Mouse (Mus musculus): ENCODE measurements around the gene Nit1.

Nit1 gene

GRCm38 (mm10) chr1:171345225-171346094 is at the start of gene Nit1, which contains the start of gene Pfdn2:
Gene Nit1 (minus strand): TSS chr1:171345646.
Gene Pfdn2 (plus strand): TSS chr1:171345670.
- DNase-seq (ENCODE audit: low spot score in 2 of 2), result peak; percentile 88 to 94

- DNase-seq (ENCODE audit: low spot score in 2 of 2), result peak; percentile 72 to 82
Measured at GRCm38 (mm10) chr1:171390101-171390500, 44.7 kb upstream of the Nit1 start.

- DNase-seq (ENCODE audit: low spot score in 2 of 2), result peak; percentile 80 to 84
Measured at GRCm38 (mm10) chr1:171388376-171389102, 43.1 kb upstream of the Nit1 start, which contains the start of gene Arhgap30. Gene Arhgap30 (plus strand): TSS chr1:171388954.

- peak in 1 of 2 experiments; percentile 67 for DNase-seq (ENCODE audit: low spot score in 2 of 2)
Measured at GRCm38 (mm10) chr1:171387099-171387498, 41.7 kb upstream of the Nit1 start.

GRCm38 (mm10) chr1:171385171-171385570 is 39.7 kb upstream of the Nit1 start:
- peak in 1 of 2 experiments; percentile 65 for DNase-seq (ENCODE audit: low spot score in 2 of 2)

- peak in 1 of 2 experiments; percentile 62 for DNase-seq (ENCODE audit: low spot score in 2 of 2)
Measured at GRCm38 (mm10) chr1:171384361-171384760, 38.9 kb upstream of the Nit1 start.

DNA sequence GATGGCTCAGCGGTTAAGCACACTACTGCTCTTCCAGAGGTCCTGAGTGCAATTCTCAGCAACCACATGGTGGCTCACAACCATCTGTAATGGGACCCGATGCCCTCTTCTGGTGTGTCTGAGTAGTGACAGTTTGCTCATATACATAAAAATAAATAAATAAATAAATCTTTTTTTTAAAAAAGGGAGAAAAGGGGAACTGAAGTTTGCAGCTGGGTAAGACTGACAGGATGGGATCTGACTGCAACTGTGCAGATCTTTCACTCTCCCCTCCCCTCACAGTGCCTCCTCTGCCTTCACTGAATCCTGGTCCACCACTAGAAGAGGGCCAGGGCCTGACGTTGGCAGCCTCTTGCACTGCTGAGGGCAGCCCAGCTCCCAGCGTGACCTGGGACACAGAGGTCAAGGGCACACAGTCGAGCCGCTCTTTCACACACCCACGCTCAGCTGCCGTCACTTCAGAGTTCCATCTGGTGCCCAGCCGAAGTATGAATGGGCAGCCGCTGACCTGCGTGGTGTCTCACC is 36.7 kb upstream of the Nit1 start:
- peak in 1 of 2 experiments; percentile 62 for DNase-seq (ENCODE audit: low spot score in 2 of 2)

- peak; percentile 75 to 88 for DNase-seq (ENCODE audit: low spot score in 2 of 2)
Measured at GRCm38 (mm10) chr1:171379935-171380599, 34.6 kb upstream of the Nit1 start.

GRCm38 (mm10) chr1:171378298-171378697 is 32.9 kb upstream of the Nit1 start:
- peak in 1 of 2 experiments; percentile 57 for DNase-seq (ENCODE audit: low spot score in 2 of 2)

GRCm38 (mm10) chr1:171375646-171376097 is 30.2 kb upstream of the Nit1 start:
- peak in 1 of 2 experiments; percentile 60 for DNase-seq (ENCODE audit: low spot score in 2 of 2)

- no peak for DNase-seq (ENCODE audit: low spot score in 2 of 2)
Measured at GRCm38 (mm10) chr1:171373946-171374345, 28.5 kb upstream of the Nit1 start.

DNA sequence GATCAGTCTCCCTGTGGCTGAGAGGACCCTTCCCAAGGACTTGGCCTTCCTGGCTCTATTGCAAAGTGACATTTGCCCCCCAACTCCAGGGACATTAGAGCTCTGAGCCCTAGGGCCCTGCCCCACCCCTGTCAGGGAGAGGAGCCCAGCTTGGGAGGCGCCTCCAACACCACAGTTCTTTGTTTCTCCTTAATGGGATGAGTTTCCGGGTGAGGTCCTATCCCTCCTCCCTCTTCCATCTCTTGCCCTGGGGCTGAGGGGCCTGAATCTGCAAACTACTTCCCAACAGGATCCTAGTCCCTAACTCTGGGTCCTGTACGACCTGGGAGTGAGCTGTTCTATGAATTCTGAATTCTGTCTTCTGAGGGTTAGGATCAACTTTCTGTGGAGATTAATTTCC is 27.4 kb upstream of the Nit1 start:
- DNase-seq (ENCODE audit: low spot score in 2 of 2), result no peak

GRCm38 (mm10) chr1:171369845-171370556 is 24.6 kb upstream of the Nit1 start, which contains the start of gene Nectin4:
Gene Nectin4 (plus strand): TSS chr1:171370099.
- DNase-seq (ENCODE audit: low spot score in 2 of 2), result no peak

DNA sequence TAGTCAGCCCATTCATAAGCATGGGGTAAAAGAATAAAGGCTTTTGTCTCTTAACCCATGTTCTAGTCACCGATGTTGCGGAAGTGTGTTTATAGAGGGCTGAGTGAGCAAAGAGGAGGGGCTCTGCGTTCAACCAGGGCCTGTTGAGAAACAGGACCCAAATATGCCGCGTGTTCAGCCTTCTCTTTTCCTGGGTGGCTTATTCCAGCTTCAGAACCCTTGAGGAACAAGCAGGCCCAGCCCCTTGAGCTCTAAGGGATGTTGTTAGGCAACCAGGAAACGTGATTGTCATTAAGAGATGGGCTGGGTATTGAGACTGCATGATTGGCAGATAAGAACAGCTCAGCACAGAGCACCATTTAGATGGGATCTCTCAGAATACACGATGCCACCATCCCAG is 20.5 kb upstream of the Nit1 start:
- DNase-seq (ENCODE audit: low spot score in 2 of 2), result no peak

DNA sequence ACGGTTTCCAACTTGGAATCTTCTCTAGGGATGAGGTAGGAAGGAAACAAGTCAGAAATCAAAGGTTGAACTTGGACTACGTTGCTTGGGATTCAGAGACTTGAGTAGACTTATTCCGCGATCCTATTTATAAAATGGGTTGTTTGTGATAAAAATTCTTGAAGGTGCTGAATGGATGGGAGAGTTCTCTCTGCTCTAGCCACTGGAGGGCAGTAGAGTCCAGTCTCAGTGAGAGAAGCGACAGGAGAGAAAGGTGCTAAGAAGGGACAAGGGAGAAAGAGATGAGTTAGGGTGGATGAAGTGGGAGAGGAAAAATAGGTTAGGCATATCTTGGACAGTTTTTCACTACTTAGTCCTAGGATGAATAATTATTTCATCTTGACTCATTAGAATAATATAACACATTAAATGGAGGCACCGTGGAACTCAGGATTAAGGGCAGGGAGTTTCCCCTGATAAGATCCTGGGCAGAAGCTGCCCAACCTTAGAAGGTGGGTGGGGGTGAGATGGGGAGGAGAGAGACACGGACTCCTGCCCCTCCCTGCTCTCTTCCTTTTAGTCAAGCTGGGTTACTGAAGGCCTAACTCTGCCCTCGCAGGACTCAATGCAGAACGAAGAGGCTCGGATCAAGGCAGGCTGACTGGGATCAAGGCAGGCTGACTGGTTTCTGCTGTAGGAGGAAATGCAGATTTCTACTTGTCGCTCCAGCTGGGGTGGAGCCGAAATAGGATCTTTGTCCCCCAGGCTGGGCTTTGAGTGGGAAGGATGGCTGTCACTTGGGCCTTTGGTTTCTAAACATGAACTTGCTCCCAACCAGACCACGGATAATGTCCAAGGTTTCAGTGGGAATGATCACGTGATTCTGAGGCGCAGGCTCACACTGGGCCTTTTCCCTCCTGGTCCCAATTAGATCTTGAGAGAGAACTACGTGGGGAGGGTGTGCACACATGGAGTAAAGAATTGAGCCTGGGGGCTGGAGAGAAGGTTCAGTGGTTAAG is 16.0 kb upstream of the Nit1 start:
- DNase-seq (ENCODE audit: low spot score in 2 of 2), result peak; percentile 77 to 87

DNA sequence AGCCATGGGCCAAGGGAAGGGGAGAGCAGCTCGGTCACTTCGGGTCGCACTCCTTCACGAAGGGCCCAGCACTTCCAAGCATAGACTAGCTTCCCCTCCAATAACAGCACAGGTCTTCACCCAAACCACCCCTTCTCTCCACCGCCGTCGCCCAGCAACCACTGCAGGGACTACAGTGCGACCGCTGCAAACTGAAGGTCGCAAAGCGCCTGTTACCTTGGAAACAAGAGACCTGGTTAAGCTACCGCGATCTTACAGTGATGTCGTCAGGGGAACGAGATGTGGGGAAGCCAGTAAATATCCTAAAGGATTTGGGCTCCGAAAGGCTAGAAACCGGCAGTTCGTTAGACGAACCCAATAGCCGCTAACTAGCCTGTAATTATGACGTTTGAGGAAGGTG is 15.2 kb upstream of the Nit1 start, which contains the start of gene Klhdc9:
Gene Klhdc9 (minus strand): TSS at position 143 of the 400 bp plus-strand sequence.
- peak; percentile 89 to 95 for DNase-seq (ENCODE audit: low spot score in 2 of 2)

GRCm38 (mm10) chr1:171360253-171360652 is 14.8 kb upstream of the Nit1 start:
- DNase-seq (ENCODE audit: low spot score in 2 of 2), result no peak

- DNase-seq (ENCODE audit: low spot score in 2 of 2), result no peak
Measured at GRCm38 (mm10) chr1:171358421-171358820, 13.0 kb upstream of the Nit1 start.

DNA sequence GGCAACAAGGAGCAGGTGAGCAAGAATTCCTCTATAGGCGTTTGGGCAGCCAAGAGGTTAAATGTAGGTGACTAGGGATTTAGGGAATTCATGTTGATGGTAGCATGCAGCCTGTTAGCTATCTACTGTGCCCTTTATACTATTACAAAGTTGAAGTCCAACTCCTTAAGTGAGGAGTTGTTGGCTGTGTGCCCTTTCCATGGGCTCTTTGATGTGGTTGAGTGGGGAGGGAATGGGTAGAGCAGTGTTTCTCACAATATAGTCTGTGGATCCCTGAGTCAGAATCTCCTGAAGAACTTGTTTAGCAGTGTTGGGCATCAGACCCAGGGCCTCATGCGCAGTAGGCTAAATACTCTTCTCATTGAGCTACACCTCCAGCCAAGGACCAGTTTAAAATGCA is 11.4 kb upstream of the Nit1 start:
- no peak for DNase-seq (ENCODE audit: low spot score in 2 of 2)
